Mouse (Mus musculus): ENCODE measurements around the gene Hdac10.

DNA sequence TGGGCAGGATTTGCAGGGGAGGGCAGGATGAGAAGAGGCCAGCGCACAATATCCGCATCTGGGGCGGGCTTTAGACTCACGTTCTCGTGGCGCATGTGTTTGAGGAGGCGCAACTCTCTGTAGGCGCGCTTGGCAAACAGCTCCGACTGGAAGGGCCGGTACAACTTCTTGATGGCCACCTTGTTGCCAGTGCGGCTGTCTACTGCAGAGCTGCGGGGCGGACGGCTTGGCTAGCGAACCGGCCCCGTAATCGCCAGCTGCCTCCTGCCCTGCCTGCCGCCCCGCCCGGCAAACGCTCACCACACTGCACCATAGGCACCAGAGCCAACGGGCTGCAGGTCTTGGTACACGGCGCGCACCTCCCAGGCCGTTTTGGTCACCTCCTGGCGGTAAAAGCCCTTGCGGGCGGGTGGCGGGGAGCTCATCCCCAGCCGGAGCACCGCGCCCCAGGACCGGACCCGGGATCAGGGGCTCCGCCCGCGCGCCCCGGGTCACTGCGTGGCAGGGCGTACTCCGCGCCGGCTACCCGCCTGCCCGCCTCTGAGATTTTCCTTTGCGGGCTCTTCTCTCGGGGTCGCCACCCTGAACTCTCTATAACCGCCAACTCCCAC is 11.7 kb upstream of the Hdac10 start:
- no peak for TF ChIP-seq CTCF (IDR thresholded peaks at IDR 0.05; ENCODE audit: insufficient read depth, low read depth, low read length)
- TF ChIP-seq POLR2A (IDR thresholded peaks at IDR 0.05; ENCODE audit: insufficient read depth, low read depth, low read length), result no peak
